Mouse (Mus musculus): ENCODE results near the gene Ocrl.

Gene Ocrl

GRCm38 (mm10) chrX:47976551-47976950 lies 64.4 kb downstream of the Ocrl start:
- DNase-seq (ENCODE audit: extremely low read depth, low read depth, low spot score): no peak

- DNase-seq (ENCODE audit: extremely low read depth, low read depth, low spot score): no peak
These were observed 64.9 kb downstream of the Ocrl start for GRCm38 (mm10) chrX:47977078-47977477.

GRCm38 (mm10) chrX:47985000-47985619 lies 72.9 kb downstream of the Ocrl start:
- DNase-seq (ENCODE audit: extremely low read depth, low read depth, low spot score): no peak

- DNase-seq (ENCODE audit: extremely low read depth, low read depth, low spot score): no peak
These were observed 75.8 kb downstream of the Ocrl start for GRCm38 (mm10) chrX:47988024-47988423.

GRCm38 (mm10) chrX:47992606-47993005 lies 80.4 kb downstream of the Ocrl start:
- no peak for DNase-seq (ENCODE audit: extremely low read depth, low read depth, low spot score)

GRCm38 (mm10) chrX:47998412-47998811 lies 86.2 kb downstream of the Ocrl start:
- no peak for DNase-seq (ENCODE audit: extremely low read depth, low read depth, low spot score)

- no peak for DNase-seq (ENCODE audit: extremely low read depth, low read depth, low spot score)
These were observed 89.0 kb downstream of the Ocrl start for GRCm38 (mm10) chrX:48001151-48001550.

GRCm38 (mm10) chrX:48004786-48005185 lies 92.6 kb downstream of the Ocrl start:
- peak; percentile 55 for DNase-seq (ENCODE audit: extremely low read depth, low read depth, low spot score)

GRCm38 (mm10) chrX:48006062-48006461 lies 93.9 kb downstream of the Ocrl start:
- DNase-seq (ENCODE audit: extremely low read depth, low read depth, low spot score): no peak

GRCm38 (mm10) chrX:48011656-48012055 lies 99.5 kb downstream of the Ocrl start:
- no peak for DNase-seq (ENCODE audit: extremely low read depth, low read depth, low spot score)
